Mouse (Mus musculus) cerebellum, adult 18-20 months (tissue): ENCODE results near the gene Supt4a.

ENCODE experiments used
- DNase-seq, 2 experiments: peaks; one replicate each; pipeline ENCODE4 v3.0.0; 2021

Gene Supt4a

DNA sequence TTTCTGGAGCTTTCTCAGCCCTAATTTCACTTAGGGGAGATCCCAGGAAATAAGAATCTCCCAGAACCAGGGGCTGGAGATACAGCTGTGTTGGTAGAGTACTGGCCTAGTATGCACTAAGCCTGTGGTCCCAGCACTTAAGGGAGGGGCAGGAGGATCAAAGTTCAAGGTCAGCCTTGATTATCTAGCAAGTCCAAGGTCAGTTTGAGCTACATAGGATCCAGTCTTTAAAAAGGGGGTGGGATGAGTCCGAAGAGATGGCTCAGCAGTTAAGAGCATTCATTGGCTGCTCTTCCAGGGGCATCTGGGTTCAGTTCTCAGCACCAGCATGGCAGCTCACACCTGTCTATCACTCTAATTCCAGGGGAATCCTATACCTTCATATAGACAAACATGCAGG is 15.0 kb downstream of the Supt4a start:
- DNase-seq = no peak

DNA sequence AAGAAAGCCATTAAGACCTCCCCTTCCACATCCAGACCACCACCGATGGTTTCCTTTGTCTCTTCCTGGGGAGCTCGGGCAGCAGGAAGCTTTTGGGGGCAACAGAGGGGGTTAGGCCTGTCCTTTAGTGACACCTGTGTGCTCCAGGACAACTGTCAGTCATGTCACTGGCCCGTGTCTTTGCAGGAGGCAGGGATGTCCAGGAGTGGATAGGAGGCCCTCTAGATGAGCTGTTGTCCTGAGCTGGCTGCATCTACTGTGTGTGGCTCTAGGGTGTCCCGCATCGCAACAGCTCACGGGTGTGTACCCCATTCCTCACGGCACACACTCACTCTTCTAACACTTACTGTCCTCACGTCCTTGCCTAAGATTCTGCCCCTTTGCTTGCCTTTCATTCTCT is 15.9 kb downstream of the Supt4a start:
- DNase-seq = no peak

DNA sequence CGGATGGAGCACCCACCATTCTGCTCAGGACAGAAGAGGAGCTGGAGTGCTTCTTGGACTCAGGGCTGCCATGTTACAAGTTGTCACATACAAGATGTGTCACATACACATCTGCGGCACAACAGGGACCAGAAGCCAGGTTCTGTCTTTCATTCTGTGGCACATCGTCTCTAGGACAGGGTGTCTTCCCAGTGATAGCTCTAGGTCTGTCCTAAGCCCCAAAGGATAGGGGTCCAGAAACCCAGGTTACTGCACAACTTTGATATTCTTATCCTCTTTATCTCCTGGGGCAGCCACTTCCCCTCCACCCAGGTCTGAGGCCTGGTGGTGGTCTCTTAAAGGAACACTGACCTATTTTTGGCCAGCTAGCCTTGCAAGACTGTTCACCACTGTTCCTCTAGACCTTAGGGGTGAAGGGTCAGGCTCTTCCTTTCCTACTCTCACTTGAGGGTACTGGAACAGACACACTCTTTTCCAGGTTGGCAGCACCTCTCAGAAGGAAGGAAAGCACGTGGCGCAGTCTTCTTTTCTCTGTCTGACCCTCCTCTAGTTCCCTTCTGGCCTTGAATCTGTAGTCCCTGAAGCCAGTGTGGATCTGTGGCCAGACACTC is 16.6 kb downstream of the Supt4a start:
- no peak for DNase-seq

DNA sequence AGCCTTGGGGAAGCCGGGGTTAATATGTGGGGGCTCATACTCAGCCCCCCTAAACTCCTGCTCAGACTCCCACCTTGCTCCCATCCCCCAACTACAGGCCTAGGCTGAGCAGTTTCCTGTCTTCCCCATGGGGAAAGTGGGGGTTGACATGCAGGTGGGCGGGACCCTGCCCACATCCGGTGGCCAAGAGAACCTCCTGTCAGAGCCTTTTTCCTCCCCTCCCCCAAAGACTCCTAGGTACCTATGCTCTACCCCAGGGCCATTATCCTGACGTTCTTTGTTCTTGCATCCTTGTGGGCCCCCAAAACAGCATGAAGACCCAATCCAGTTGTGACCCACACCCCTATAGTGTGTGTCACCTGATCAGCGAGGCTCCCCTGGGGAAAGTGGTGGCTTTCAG is 17.3 kb downstream of the Supt4a start:
- DNase-seq = no peak

DNA sequence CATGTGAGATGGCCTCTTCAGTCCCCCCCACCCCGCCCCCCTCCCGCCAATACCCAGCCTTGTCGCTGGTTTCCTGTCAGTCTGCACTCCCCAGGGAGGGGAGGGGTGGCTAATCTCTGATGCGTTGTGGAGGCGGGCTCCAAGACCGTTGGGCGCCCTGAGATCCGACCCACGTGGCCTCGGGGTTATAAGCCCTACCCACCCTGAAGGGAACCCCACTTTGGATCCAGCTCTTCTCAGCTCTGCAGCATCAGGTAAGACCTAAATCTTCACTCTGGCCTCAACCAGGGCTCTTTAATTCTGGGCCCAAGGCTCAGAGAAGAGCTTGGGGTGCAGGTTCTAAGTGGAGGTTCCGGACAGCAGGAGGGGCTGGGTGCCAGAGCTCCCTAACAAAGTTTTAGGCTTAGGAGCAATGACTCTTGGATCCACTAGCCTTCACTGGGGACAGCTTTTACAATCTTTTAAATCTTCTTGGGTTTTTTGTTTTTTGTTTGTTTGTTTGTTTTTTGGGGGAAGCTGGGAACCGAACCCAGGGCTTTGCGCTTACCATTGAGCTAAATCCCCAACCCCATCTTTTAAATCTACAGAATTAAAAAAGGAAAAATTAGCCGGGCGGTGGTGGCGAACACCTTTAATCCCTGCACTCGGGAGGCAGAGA is 18.1 kb downstream of the Supt4a start:
- no peak for DNase-seq

DNA sequence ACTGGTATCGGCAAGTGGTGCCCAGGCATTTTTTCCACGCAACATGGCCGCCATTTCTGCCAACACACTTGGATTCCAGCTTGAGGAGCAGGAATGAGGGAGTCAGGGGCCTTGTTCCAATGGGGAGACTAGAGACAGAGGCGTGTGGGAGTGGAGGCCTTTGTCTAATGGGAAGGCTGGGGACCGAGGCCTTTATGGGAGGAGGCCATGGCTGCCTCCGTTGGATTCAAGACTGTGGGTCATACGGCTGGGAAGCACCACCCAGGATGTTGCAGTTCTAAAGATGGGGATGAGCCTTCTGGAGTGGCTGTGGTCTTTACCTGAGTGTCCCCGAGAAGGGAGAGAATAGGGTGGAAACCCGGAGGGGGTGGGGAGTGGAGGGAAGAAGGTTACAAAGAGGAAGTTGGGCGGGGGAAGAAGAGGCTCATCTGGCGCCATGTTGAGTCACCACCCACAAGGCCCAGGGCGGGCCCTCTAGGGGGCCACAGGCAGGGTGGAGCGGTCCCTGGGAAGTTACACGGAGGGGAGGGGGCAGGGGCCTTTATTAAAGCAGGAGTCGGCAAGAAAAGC is 19.0 kb downstream of the Supt4a start:
- no peak for DNase-seq

DNA sequence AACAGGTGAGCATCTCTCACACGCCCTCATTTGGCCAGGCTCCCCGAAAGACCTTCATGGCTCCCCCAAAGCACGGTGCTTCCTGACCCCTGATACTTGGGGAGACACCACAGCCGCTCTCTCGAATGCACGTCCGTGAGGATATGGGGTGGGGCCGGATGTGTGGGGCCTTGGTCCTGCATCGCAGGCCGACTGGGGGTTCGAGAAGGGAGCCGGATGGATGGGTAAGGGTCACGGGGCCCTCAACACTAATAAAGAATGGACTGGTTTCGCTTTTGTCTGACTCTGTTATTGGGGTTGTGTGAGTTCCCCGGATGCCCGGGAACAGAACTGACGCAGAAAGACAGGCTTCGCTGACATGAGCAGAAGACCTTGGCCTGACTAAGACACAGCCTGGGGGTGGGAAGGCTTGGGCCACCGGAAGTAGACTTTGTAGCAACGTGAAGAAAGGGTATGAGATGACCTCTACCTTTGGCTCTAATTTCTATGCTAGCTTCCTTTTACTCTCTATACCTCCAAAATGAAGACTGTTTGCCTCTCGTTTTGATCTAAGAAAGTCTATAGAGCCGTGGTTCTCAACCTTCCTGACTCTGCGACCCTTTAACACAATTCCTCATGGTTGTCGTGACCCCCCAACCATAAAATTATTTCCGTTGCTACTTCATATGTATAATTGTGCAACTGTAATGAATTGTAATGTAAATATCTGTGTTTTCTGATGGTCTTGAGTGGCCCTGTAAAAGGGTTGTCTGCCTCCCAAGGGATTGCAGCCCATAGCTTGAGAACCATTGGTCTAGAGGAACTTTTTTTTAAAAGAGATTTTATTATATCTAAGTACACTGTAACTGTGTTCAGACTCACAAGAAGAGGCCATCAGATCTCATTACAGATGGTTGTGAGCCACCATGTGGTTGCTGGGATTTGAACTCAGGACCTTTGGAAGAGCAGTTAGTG is 19.9 kb downstream of the Supt4a start:
- no peak for DNase-seq

DNA sequence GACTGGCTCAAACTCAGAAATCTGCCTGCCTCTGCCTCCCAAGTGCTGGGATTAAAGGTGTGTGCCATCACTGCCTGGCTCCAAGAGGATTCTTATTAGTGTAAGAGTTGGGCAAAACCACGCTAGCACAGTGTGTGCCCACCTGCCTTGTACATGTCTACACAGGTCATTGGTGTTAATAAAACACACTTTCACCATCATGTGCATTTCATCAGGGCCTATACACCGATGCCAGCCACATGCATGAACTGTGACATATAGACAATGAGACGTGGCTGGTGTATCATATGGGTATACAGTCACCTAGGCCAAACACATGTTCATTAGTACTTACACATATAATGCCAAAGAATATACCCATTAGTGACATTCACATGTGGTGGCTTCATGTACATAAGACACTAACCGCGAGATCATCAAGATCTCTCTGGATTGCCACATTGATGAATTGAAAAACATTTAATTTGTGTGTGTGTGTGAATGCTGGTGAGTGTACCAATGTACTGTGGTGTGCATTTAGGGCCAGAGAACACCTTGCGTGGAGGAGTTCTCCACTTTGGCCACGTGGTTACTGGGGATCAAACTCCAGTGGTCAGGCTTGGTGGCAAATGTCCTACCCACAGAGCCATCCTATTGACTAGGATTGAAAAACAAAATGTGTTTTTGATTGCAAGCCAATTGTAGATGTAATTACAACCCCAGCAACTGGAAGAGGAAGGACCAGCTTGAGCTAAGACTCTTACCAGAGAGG is 21.0 kb downstream of the Supt4a start:
- DNase-seq = no peak

DNA sequence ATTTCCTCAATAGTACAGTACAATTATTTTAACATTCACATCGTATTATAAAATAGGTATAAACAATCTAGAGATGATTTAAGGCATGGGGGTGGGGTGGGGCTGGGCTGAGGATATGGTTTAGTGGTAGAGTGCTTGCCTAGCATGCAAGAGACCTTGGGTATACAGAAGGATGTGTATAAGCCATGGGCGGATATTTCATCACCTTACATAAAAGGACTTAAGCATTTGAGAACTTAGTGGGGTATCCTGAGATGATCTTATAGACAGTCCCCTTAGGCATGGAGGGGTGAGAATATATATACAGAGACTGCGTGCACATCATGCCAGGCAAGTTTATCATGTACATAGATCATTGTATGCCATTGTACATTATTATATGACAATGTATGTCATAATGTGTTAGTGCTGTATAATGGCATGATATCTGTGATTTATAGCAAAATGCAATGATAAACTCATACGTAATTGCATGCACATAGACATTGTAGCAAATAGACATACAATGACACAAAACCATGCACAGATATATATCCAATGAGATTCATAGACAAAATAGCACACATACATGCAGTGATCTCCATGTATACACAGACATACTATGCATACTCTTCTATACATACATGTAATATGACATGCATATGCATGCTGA is 21.7 kb downstream of the Supt4a start:
- DNase-seq = no peak

DNA sequence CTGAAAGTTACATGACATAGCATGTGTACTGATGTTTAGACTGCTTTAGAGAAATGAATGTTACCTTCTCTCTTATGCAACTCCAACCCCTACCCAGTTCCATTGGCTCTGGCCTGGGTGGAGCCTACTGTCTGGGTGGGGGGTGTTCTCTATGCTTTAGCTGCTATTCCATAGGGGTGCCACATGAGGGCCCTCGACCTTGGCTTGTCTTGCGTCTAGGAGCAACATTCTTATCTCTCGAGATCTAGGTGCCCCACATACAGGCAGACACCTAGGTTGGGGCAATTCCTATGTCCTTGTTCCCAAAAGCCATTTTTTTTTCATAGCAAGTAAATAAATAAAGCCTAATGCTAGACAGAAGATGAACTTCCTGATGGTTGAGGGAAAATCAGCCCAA is 22.3 kb downstream of the Supt4a start:
- peak; percentile 53 for DNase-seq

DNA sequence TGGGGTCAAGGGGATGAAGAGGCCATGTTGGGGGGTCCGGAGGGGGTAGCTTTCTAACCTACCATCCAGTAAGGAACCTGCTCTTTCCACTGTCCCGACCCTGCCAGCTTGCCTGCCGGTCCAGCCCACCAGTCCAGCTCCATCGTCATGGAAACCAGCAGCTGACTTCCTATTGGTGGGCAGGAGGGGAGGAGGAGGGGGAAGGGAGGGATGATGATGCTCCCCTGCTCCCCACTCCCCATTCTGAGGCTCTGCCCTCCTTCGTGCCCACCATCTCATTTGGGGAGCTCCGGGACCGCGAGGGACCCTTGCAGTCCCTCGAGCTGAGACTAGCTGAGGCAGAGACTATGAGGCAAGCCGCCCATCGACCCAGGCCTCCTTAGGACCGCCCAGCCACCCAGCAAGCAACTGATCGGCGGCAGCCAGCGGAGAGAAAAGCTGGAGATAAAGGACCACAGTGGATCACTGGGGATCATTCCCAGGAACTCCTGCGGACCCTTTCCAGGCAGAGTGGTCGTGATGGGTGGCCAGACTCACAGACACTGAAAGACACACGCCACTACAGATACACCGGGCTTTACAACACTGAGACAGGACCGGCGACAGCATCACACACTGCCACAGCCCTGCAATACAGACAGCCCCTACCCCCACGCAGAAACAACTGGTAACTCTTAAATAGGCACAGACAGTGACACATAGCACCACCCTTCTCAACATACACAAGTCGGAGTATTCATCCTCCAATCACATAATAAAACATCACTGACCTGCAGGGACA is 23.1 kb downstream of the Supt4a start, which contains the start of gene Tspoap1:
Gene Tspoap1 (plus strand): TSS at position 241 of the 781 bp plus-strand sequence.
- peak; percentile 65 to 77 for DNase-seq

DNA sequence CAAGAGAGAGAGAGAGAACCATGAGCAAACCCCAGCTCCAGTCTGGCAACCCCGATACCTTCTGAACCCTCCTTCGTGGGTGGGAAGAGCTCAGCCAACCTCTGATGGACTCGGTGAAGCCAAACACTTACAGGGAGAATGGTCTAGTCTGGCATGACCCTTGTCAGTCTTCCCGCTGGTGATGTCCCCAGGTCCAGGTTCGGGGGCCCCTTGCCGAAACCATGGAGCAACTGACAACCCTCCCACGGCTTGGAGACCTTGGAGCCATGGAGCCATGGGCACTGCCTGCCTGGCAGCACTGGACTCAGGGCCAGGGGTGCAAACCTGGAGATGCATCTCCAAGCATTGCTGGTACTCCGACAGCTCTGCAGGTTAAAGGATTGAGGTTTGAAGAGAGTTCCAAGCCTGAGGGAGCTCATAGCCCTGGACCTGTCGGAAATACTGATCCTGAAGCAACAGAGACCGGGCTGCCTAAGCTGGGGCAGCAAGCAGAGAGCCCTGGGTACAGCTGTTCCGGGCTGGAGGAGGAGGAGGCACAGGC is 23.9 kb downstream of the Supt4a start:
- DNase-seq = peak; percentile 24 to 60

DNA sequence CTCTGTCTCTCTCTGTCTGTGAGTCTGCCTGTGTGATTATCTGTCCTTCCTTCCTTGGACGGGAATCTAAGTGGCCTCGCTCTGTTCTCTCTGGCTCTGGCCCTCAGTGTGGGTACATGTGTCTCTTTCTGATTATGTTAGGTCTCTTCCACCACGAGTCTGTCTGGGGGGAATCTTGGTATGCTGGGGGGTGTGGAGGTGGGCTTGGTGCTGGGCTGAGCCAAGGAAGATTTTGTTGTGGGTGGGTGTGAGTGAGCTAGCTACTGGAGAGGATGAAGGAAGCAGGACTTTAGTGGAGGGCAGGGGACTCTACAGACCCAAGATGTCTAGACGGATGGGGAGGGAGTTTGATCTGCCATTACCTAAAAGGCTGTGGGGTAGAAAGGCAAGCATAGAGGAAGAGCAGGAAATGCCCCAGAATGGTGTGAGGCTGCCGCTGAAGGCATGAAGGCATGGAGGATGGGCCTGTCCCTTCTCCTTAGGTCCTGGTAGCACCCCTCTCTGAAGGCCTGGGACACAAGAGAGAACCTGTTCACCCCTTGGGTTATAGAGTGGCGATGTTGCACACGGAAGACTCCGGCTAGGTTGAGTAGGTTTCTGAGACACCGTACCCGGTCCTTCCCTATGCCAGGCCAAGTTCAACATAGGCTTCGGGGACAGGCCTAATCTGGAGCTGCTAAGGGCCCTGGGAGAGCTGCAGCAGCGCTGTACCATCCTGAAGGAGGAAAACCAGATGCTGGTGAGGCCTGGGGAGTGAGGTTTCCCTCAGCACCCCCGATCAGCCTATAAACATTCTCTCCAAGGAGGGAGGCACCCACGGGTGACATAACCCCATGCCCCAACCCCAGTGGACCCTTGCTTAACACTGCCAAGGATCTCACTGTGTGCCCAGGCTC is 24.7 kb downstream of the Supt4a start:
- DNase-seq = peak; percentile 18 to 55

DNA sequence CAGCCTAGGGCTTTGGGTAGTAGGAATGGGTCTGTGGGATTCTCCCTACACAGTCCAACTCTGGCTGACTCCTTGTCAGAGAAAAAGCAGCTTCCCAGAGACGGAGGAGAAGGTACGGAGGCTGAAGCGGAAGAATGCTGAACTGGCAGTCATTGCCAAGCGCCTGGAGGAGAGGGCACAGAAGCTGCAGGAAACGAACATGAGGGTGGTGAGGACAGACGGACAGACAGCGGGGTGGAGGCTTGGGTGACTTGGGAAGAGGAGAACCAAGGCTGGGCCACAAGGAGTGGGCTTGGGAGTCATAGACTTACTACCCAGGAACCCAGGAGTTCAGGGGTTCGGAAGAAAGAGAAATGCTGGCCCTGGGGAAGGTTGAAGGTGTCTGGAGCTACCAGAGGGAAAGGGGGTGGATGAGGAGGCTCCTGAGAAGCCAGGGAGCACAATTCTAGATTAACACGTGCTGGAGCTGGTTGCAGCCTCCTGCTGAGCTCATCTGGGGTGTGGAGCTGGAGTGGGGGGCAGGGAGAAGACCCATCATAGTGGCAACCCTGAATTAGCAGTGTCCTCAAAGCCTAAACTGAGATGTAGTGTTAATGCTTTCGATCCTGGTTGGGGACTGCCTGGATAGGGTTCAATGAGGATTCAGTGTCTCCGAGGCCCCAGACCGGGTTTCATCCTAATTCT is 25.5 kb downstream of the Supt4a start:
- DNase-seq = peak in 1 of 2 experiments; percentile 38

DNA sequence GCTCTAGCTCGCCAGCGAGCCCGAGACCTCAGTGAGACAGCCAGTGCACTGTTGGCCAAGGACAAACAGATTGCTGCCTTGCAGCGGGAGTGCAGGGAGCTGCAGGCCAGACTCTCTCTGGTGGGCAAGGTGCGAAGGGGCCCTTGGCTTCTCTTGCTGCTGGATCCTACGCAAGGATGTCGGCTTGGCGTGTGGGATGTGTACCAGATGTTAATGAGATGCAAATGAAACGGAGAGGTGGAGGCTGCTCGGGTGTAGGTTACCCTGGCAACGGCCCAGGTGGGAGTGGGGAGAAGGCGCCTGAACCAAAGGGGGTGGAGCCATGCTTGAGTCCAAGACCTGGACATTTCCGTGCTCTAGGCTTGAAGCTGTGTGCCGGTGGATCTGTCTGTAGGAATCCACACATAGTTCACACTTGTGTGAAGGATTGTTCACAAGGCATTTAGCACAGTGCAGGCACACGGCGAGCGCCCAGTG is 26.2 kb downstream of the Supt4a start:
- DNase-seq = peak; percentile 80 to 84

DNA sequence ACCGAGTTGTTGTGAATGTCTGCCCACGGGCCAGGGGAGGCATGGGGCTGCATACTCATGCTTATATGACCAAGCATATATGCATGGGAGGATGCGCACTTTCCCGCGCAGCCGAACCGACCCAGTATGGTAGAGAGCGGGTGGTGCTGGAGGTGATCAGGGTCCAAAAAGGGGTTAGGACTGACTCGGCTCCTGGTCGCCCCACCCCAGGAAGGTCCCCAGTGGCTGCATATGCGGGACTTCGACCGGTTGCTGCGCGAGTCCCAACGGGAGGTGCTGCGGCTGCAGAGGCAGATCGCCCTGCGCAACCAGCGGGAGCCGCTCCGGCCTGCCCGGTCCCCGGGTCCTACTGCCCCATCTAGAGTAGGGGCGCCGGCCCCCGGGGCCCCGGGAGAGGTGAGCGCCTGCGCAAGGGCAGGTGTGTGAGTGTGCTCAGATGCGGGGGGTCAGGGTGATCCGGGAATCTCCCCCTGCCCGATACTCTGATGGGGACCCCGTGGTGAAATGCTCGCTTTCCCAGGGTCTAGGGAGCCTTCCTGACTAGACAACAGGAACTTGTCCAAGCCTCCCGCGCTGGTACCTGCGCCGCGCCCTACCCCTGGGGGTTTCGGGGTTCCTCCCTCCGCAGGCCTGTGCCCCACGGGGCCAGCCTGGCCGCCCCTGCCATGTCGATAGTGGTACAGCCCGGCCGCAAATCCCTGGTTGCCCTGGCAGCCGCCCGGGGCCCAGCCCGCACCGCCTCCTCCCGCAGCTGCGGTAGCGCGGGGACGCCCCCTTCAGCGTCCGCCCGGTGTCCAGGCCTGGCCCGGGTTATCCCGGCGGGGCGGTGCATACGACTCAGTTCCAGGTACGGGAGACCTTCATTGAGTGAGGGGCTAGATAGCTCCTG is 26.9 kb downstream of the Supt4a start:
- DNase-seq = peak; percentile 76 to 83

DNA sequence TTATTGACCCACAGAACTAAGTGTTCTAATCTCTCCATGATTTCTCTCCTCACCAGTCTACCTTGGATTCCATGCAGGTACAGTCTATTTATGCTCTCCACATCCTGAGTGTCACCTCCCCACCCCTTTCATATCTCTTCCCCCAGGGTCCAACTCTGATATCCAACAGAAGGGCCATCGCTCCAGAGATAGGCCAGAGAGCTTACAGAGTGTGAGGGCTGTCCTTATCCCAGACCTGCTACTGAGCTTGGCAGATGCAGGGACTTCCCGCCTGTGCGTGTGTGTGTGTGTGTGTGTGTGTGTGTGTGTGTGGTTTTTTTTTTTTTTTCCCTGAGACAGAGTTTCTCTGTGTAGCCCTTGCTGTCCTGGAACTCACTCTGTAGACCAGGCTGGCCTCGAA is 31.4 kb downstream of the Supt4a start:
- no peak for DNase-seq

DNA sequence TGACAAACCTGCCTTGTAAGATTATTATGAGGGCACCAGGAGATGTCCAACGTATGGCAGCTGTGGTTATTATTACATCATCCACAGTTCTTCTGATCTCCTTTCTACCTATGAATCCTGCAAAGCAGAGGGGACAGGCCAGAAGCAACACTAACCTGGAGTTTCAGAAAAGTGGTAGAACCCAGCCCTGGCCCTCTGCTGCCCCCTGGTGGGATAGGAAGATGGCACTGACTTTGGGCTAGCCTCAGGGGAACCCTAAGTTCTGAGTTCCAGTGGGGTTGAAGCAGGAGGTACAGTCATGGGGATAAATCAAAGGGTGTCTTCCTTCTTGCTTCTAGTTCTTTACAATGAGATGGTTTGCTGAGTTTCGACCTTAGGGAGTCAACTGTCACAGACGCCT is 33.6 kb downstream of the Supt4a start:
- DNase-seq = peak; percentile 77 to 86
